Mouse (Mus musculus): ENCODE measurements around the gene Cdk12. TPM values are rescaled to one million over a fixed set of nuclear protein-coding genes. Genes with fewer than 3 reads are reported as not detected.
A peak's percentile ranks its signal among the peaks of the same experiment; 100 is the strongest.

The Cdk12 gene
- total RNA-seq, 2 experiments from 2014 or later: 50.8 to 53.8 TPM

- DNase-seq (ENCODE audit: low spot score in 2 of 2): peak in 1 of 2 experiments; percentile 45
Measured at GRCm38 (mm10) chr11:98313790-98314323, 111.0 kb downstream of the Cdk12 start.

GRCm38 (mm10) chr11:98317479-98317878, 114.6 kb downstream of the Cdk12 start:
- no peak for DNase-seq (ENCODE audit: low spot score in 2 of 2)

- DNase-seq (ENCODE audit: low spot score in 2 of 2): no peak
Measured at GRCm38 (mm10) chr11:98318421-98319116, 115.7 kb downstream of the Cdk12 start.

GRCm38 (mm10) chr11:98319120-98319519, 116.3 kb downstream of the Cdk12 start:
- DNase-seq (ENCODE audit: low spot score in 2 of 2): no peak

- no peak for DNase-seq (ENCODE audit: low spot score in 2 of 2)
Measured at GRCm38 (mm10) chr11:98319544-98319943, 116.7 kb downstream of the Cdk12 start.

- DNase-seq (ENCODE audit: low spot score in 2 of 2): no peak
Measured at GRCm38 (mm10) chr11:98319944-98320343, 117.1 kb downstream of the Cdk12 start.

GRCm38 (mm10) chr11:98320381-98320780, 117.5 kb downstream of the Cdk12 start:
- DNase-seq (ENCODE audit: low spot score in 2 of 2): no peak

- no peak for DNase-seq (ENCODE audit: low spot score in 2 of 2)
Measured at GRCm38 (mm10) chr11:98320806-98321676, 118.2 kb downstream of the Cdk12 start.

GRCm38 (mm10) chr11:98321677-98322003, 118.8 kb downstream of the Cdk12 start:
- no peak for DNase-seq (ENCODE audit: low spot score in 2 of 2)

- no peak for DNase-seq (ENCODE audit: low spot score in 2 of 2)
Measured at GRCm38 (mm10) chr11:98322159-98322558, 119.3 kb downstream of the Cdk12 start.

GRCm38 (mm10) chr11:98323136-98323866, 120.4 kb downstream of the Cdk12 start:
- no peak for DNase-seq (ENCODE audit: low spot score in 2 of 2)

GRCm38 (mm10) chr11:98323933-98324332, 121.1 kb downstream of the Cdk12 start:
- DNase-seq (ENCODE audit: low spot score in 2 of 2): no peak

- DNase-seq (ENCODE audit: low spot score in 2 of 2): no peak
Measured at GRCm38 (mm10) chr11:98325191-98325820, 122.4 kb downstream of the Cdk12 start.

GRCm38 (mm10) chr11:98325821-98326218, 123.0 kb downstream of the Cdk12 start:
- DNase-seq (ENCODE audit: low spot score in 2 of 2): no peak

GRCm38 (mm10) chr11:98326741-98327135, 123.9 kb downstream of the Cdk12 start:
- DNase-seq (ENCODE audit: low spot score in 2 of 2): no peak

GRCm38 (mm10) chr11:98327136-98328030, 124.5 kb downstream of the Cdk12 start:
- no peak for DNase-seq (ENCODE audit: low spot score in 2 of 2)

- DNase-seq (ENCODE audit: low spot score in 2 of 2): no peak
Measured at GRCm38 (mm10) chr11:98328031-98328370, 125.1 kb downstream of the Cdk12 start.
